Mouse (Mus musculus) forebrain, embryonic 14.5 days (tissue): ENCODE results near the gene Dgkh. TPM values are rescaled to one million over a fixed set of nuclear protein-coding genes. Genes with fewer than 3 reads are reported as not detected.

Experiments
- ATAC-seq: fragments of 200-750 bp; cut with Nextera tagmentation; 2 replicates; pipeline ENCODE4 v1.8.0; 2017; ENCODE audit warnings: mild to moderate bottlenecking, moderate library complexity
- DNase-seq: peaks from one replicate; pipeline ENCODE4 v3.0.0-alpha.2; 2015; ENCODE audit warnings: low spot score
- H3K27ac ChIP-seq: fragments of 300-500 bp; sonication (generic); 2 replicates; pipeline ENCODE4 v1.5.1; 2014; ENCODE audit warnings: low read depth, mild to moderate bottlenecking, control low read depth, low read length, moderate library complexity
- H3K27me3 ChIP-seq: fragments of 300-500 bp; sonication (generic); replicated peaks from 2 replicates; pipeline ENCODE4 v1.6.1; 2014; ENCODE audit warnings: low read length, control low read depth, mixed read lengths; ENCODE audit not compliant: control insufficient read depth, insufficient read depth
- H3K36me3 ChIP-seq: fragments of 300-500 bp; sonication (generic); 2 replicates; pipeline ENCODE4 v1.6.1; 2014; ENCODE audit warnings: low read length, control low read depth; ENCODE audit not compliant: control insufficient read depth, insufficient read depth
- H3K4me1 ChIP-seq: fragments of 300-500 bp; sonication (generic); 2 replicates; pipeline ENCODE4 v1.6.1; 2014; ENCODE audit warnings: antibody characterized with exemption, low read length, control low read depth; ENCODE audit not compliant: control insufficient read depth, insufficient read depth
- H3K4me2 ChIP-seq: fragments of 300-500 bp; sonication (generic); 2 replicates; pipeline ENCODE4 v1.6.1; 2014; ENCODE audit warnings: mild to moderate bottlenecking, control low read depth, low read length
- H3K4me3 ChIP-seq: fragments of 300-500 bp; sonication (generic); 2 replicates; pipeline ENCODE4 v1.5.1; 2014; ENCODE audit warnings: low read depth, low read length, control low read depth
- H3K9ac ChIP-seq: fragments of 300-500 bp; sonication (generic); 2 replicates; pipeline ENCODE4 v1.6.1; 2014; ENCODE audit warnings: mild to moderate bottlenecking, low read length, control low read depth, moderate library complexity
- H3K9me3 ChIP-seq: fragments of 300-500 bp; sonication (generic); replicated peaks from 2 replicates; pipeline ENCODE4 v1.6.1; 2016; ENCODE audit warnings: low read length, control low read depth, mixed read lengths; ENCODE audit not compliant: control insufficient read depth
- WGBS: fragments of 180-500 bp; shearing (Covaris S2); extraction: QIAGEN DNeasy Blood & Tissue Kit; methylation state at CpG from one replicate; pipeline ENCODE4 v1.1.7; 2014; 5-methylcytosine and 5-hydroxymethylcytosine counted together
- polyA plus RNA-seq: library from polyadenylated mRNA; unstranded; fragments of >200 nt; fragmentation: Nextera tagmentation; extraction: Ambion mirVana; gene quantifications from 2 replicates; pipeline ENCODE4 v1.2.1, GENCODE M21; 2014

Gene Dgkh
- polyA plus RNA-seq, 1 experiment from 2014 or later, result 1.5 TPM

DNA sequence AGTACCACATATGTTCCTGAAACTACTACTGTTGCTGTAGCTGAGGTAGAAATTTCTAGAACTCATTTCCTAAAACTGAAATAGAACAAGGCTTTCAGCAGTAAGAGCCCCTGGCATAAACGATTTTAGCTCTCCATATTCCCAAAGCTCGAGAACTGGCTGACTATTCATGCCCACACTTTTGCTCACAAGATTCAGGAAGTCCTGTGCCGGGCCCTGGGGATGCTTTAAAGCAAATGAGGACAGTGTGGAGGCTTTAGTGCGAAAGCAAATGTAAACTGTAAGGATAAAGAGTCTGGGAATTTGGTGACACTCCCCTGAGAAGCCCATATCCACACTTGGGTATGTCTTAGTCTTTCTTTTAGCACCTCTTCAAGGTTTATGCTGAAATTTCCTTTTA, 40.0 kb downstream of the Dgkh start:
- Histone ChIP-seq H3K9ac (no peak overlapping the region), H3K36me3 (no peaks in the 10 kb centered on the region), H3K9me3 (no peaks in the 10 kb centered on the region), H3K4me1 (no peaks in the 10 kb centered on the region), H3K4me3 (no peak overlapping the region), H3K27me3 (no peaks in the 10 kb centered on the region), H3K4me2 (no peak overlapping the region), H3K27ac (no peak overlapping the region)
- 81% methylated on average over 4 of the region's 4 CpGs for whole genome bisulfite sequencing
- no peak for ATAC-seq
- DNase-seq, result no peak

DNA sequence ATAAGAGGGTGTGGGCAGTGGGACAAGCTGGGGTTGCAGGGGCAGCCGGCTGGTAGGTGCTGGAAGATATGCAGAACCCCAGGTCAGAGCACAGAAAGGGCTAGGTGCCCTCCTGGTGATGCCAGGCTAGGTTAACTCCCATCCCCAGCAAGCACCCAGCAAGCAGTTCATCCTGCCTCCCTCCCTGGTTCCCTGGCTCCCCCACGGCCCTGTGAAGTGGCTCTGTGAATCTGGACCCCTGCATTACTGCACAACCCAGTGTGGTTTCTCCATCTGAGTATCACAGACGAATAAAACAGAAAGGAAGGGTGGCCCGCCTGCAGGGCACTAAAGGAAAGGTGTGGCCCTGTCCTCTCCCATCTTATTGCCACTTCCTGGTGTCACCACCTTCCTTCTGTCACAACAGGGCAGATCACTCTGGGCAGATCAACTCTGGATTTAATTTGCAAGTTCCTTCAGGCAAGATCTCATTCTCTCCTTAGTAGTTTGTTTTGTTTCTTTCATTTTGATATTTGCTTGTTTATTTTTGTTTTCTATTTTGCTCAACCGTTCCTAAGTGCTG, 40.6 kb downstream of the Dgkh start:
- H3K9ac ChIP-seq, result no peak overlapping the region
- H3K4me2 ChIP-seq, result no peak overlapping the region
- WGBS, result 77% methylated on average over 5 of the region's 5 CpGs
- H3K27me3 ChIP-seq, result no peaks in the 10 kb centered on the region
- no peak for DNase-seq
- H3K4me1 ChIP-seq, result no peaks in the 10 kb centered on the region
- H3K9me3 ChIP-seq, result no peaks in the 10 kb centered on the region
- no peak for ATAC-seq
- no peak overlapping the region for H3K4me3 ChIP-seq
- H3K27ac ChIP-seq, result no peak overlapping the region
- H3K36me3 ChIP-seq, result no peaks in the 10 kb centered on the region

DNA sequence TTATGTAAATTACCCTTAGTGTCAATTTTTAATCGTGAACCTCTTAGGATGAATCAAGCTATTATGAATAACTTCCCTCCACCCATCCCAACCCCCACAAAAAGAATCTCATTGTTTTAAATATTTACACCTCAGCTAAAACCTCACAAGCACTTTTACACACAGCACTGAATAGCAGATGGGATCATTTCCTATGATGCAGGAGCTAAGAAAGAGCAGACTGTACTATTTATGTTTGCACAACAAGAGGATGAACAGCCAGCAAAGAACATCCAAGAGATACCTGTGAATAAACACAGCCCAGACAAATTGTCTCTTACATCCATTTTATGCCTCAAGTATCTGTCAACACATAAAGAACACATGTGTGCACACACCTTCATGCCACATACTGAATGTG, 41.7 kb downstream of the Dgkh start:
- no peaks in the 10 kb centered on the region for H3K27me3 ChIP-seq
- no peak overlapping the region for H3K4me3 ChIP-seq
- H3K4me1 ChIP-seq, result no peaks in the 10 kb centered on the region
- no peak overlapping the region for H3K27ac ChIP-seq
- H3K4me2 ChIP-seq, result no peak overlapping the region
- no peaks in the 10 kb centered on the region for H3K9me3 ChIP-seq
- 67% methylated on average over 1 of the region's 1 CpGs for WGBS
- no peaks in the 10 kb centered on the region for H3K36me3 ChIP-seq
- ATAC-seq (no peak), DNase-seq (no peak)
- H3K9ac ChIP-seq, result no peak overlapping the region

DNA sequence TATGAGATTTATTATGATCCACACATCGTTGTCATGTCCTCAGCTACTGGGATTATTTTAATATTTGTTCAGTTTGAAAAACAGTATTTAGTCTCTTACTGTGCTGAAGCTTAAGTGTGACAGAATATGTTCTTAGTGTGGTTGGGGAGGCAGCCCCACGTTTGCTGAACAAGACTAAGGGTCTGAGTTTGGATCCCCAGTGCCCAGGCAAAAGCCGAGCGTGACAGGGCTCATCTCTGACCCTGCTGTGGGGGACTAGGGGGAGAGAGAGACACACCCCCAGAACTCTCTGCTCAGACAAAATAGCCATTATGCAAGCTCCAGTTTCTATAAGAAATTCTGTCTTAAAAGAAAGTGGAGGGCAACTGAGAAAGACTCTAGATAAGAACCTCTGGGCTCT, 42.2 kb downstream of the Dgkh start:
- WGBS, result 68% methylated on average over 4 of the region's 4 CpGs
- no peak overlapping the region for H3K27ac ChIP-seq
- H3K9me3 ChIP-seq, result no peaks in the 10 kb centered on the region
- H3K4me2 ChIP-seq, result no peak overlapping the region
- H3K9ac ChIP-seq, result no peak overlapping the region
- H3K27me3 ChIP-seq, result no peaks in the 10 kb centered on the region
- no peak overlapping the region for H3K4me3 ChIP-seq
- no peaks in the 10 kb centered on the region for H3K4me1 ChIP-seq
- no peaks in the 10 kb centered on the region for H3K36me3 ChIP-seq
- no peak for DNase-seq
- ATAC-seq, result no peak

DNA sequence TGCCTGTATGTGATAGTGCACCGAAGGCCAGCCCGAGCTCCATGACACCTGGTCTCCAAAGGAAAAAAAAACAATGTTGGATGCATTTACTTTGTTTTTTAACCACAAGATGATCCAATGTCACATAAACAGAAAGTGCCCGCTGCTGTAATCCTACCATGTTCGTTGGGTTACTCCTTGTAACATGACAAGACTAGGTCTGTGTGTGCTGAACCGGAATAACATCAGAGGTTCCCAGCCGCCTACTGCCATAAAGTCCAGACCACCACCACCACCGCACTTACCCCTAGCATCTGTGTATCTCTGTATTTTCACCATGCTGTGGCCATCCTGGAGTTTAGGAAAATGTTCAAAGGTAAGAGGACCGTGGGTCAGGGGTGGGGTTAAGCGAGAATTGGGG, 42.6 kb downstream of the Dgkh start:
- H3K4me2 ChIP-seq, result no peak overlapping the region
- no peaks in the 10 kb centered on the region for H3K36me3 ChIP-seq
- H3K27ac ChIP-seq, result no peak overlapping the region
- H3K4me1 ChIP-seq, result no peaks in the 10 kb centered on the region
- H3K4me3 ChIP-seq, result no peak overlapping the region
- no peaks in the 10 kb centered on the region for H3K27me3 ChIP-seq
- H3K9ac ChIP-seq, result no peak overlapping the region
- H3K9me3 ChIP-seq, result no peaks in the 10 kb centered on the region
- WGBS, result 89% methylated on average over 9 of the region's 9 CpGs
- DNase-seq (no peak), ATAC-seq (no peak)

DNA sequence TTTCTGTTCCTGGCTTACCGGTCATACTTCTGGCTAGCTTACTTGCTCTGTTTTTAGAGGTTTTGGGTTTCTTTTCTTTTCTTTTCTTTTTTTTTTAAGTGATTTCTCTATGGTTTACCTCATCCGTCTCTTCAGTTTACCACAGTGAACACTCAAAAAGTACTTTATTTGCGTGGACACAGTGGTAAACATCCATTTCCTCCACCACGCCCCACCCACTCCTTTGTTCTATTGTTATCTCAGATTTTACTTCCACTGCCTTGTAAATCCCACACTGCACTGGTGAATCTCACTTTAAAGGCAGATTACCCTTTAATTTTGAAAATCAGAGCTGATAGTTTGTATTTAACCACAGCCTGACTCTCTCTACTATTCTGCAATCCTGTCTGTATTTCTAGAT, 44.9 kb downstream of the Dgkh start:
- Histone ChIP-seq H3K4me2 (no peak overlapping the region), H3K9ac (no peak overlapping the region), H3K9me3 (no peaks in the 10 kb centered on the region), H3K27me3 (no peaks in the 10 kb centered on the region), H3K4me1 (no peaks in the 10 kb centered on the region), H3K27ac (no peak overlapping the region), H3K36me3 (no peaks in the 10 kb centered on the region), H3K4me3 (no peak overlapping the region)
- WGBS, result 71% methylated on average over 4 of the region's 4 CpGs
- ATAC-seq (no peak), DNase-seq (no peak)

DNA sequence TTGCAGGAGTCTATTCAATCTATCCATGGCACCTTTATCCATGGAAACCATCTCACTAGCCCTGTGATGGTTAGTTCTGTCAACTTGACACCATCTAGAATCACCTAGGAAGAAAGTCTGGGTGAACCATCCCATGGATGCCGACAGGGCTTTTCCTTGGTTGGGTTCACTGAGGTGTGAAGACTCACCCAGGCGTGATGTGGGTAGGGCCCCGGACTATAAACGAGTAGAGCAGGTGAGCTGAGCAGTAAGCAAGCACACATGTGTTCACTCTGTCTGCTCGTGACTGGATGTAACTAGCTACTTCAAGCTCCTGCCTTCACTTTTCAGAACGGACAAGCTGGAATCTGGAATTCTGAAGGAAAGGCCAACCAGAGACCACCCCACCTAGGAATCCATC, 45.9 kb downstream of the Dgkh start:
- no peak overlapping the region for H3K4me2 ChIP-seq
- WGBS, result 92% methylated on average over 6 of the region's 6 CpGs
- ATAC-seq (no peak), DNase-seq (no peak)
- no peaks in the 10 kb centered on the region for H3K36me3 ChIP-seq
- H3K4me1 ChIP-seq, result no peaks in the 10 kb centered on the region
- H3K9me3 ChIP-seq, result no peaks in the 10 kb centered on the region
- no peak overlapping the region for H3K27ac ChIP-seq
- no peak overlapping the region for H3K9ac ChIP-seq
- no peaks in the 10 kb centered on the region for H3K27me3 ChIP-seq
- H3K4me3 ChIP-seq, result no peak overlapping the region

DNA sequence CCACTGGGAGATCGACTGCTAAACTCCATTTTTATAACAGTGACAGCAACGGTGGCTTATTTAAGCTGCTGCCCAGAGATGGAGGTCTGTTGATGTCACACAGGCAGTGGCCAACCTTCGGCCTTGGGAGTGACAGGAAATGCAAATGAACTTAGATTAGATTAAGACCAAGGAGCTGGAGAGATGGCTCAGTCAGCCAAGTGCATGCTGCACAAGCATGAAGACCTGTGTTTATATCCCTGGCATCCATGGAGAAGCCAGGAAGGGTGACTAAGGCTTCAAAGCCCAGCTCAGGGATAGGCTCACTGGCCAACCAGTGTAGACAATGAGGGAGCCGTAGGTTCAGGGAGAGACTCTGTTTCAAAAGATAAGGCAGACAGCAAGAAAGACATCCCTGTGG, 48.4 kb downstream of the Dgkh start:
- no peaks in the 10 kb centered on the region for H3K36me3 ChIP-seq
- no peaks in the 10 kb centered on the region for H3K4me1 ChIP-seq
- ATAC-seq, result no peak
- 85% methylated on average over 4 of the region's 4 CpGs for WGBS
- no peak overlapping the region for H3K9ac ChIP-seq
- no peak overlapping the region for H3K4me2 ChIP-seq
- DNase-seq, result no peak
- H3K4me3 ChIP-seq, result no peak overlapping the region
- no peaks in the 10 kb centered on the region for H3K27me3 ChIP-seq
- H3K9me3 ChIP-seq, result no peaks in the 10 kb centered on the region
- H3K27ac ChIP-seq, result no peak overlapping the region

DNA sequence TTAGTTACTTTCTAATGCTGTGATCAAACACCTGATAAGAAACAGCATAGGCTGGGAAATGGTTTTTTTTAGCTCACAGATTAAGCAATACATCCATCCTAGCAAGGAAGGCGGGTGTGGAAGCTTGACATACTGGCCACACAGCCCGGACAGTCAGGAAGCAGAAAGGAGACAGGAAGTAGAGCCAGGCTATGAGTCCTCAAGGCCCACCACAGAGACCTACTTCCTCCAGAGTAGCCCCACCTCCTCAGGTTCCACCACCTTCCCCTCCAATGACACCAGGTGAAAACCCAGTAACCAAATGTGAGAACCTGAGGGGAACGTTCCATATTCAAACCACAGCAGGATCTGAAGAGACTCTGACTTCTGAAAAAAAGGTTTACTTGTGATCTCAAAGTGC, 53.6 kb downstream of the Dgkh start:
- Histone ChIP-seq H3K9ac (no peak overlapping the region), H3K4me2 (no peak overlapping the region), H3K27me3 (no peaks in the 10 kb centered on the region), H3K27ac (no peak overlapping the region), H3K4me3 (no peak overlapping the region), H3K4me1 (no peaks in the 10 kb centered on the region; the same call in 1 of the 2 replicates), H3K36me3 (no peaks in the 10 kb centered on the region), H3K9me3 (no peaks in the 10 kb centered on the region)
- 93% methylated on average over 3 of the region's 3 CpGs for WGBS
- DNase-seq (no peak), ATAC-seq (no peak)
